Mouse (Mus musculus) spleen, adult 2 months (tissue): ENCODE data around the gene Dnah14.

Experiments used
- CTCF ChIP-seq: fragments of 200-500 bp; IDR thresholded peaks from 2 replicates; pipeline ENCODE4 v1.5.1; 2011; ENCODE audit warnings: mild to moderate bottlenecking, inconsistent platforms; ENCODE audit not compliant: insufficient read depth, insufficient read length, insufficient replicate concordance; ENCODE audit errors: extremely low read depth
- POLR2A ChIP-seq: fragments of 200-500 bp; IDR thresholded peaks from 2 replicates; pipeline ENCODE4 v1.6.1; 2011; ENCODE audit warnings: low read depth, low read length, inconsistent platforms

- TF ChIP-seq CTCF (no peak), POLR2A (no peak)
These were observed 20.9 kb upstream of the Dnah14 start for GRCm38 (mm10) chr1:181555475-181555874.
